Mouse (Mus musculus): ENCODE data around the gene Gjc1. TPM values are rescaled to one million over a fixed set of nuclear protein-coding genes. Genes with fewer than 3 reads are reported as not detected.

The Gjc1 gene
- polyA plus RNA-seq, 1 experiment from 2014 or later = not detected

DNA sequence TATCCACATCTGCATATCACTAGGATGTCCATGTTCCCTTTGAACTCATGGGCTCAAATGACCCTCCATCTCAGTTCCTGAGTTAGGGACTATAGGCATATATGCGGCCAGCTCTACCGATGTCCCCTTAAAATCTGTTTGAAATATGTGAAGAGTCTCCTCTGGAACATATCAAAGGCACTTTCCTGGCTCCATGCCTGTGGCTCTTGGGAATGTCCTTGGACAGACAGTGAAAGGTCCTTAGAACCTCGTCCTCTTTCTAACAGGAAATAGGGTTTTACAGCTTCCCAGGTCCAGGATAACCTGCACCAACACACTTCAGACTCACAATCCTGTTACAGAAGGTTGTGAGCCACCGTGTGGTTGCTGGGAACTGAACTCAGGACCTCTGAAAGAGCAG lies 10.8 kb upstream of the Gjc1 start:
- Histone ChIP-seq H3K27ac (no peak overlapping the region), H3K36me3 (ENCODE audit: inconsistent target) (no peaks in the 10 kb centered on the region), H3K4me3 (ENCODE audit: inconsistent target) (no peak overlapping the region), H3K79me2 (ENCODE audit: inconsistent target) (no peaks in the 10 kb centered on the region)
- WGBS (ENCODE audit: missing documents) = 76% methylated on average over 4 of the region's 4 CpGs

GRCm38 (mm10) chr11:102827097-102827496 lies 7.6 kb upstream of the Gjc1 start:
- no peak overlapping the region for H3K4me3 ChIP-seq (ENCODE audit: inconsistent target)
- 50% methylated on average over 4 of the region's 4 CpGs for WGBS (ENCODE audit: missing documents)
- no peaks in the 10 kb centered on the region for H3K36me3 ChIP-seq (ENCODE audit: inconsistent target)
- H3K27ac ChIP-seq = no peak overlapping the region
- no peaks in the 10 kb centered on the region for H3K79me2 ChIP-seq (ENCODE audit: inconsistent target)

GRCm38 (mm10) chr11:102826476-102826875 lies 7.0 kb upstream of the Gjc1 start:
- no peak overlapping the region for H3K27ac ChIP-seq
- no peaks in the 10 kb centered on the region for H3K36me3 ChIP-seq (ENCODE audit: inconsistent target)
- WGBS (ENCODE audit: missing documents) = 100% methylated on average over 2 of the region's 2 CpGs
- no peak overlapping the region for H3K4me3 ChIP-seq (ENCODE audit: inconsistent target)
- no peaks in the 10 kb centered on the region for H3K79me2 ChIP-seq (ENCODE audit: inconsistent target)

- no peak overlapping the region for H3K4me3 ChIP-seq (ENCODE audit: inconsistent target)
- H3K36me3 ChIP-seq (ENCODE audit: inconsistent target) = no peaks in the 10 kb centered on the region
- H3K79me2 ChIP-seq (ENCODE audit: inconsistent target) = no peaks in the 10 kb centered on the region
- H3K27ac ChIP-seq = no peak overlapping the region
- 46% methylated on average over 6 of the region's 6 CpGs for WGBS (ENCODE audit: missing documents)
Measured at GRCm38 (mm10) chr11:102821231-102821630, 1.7 kb upstream of the Gjc1 start.

DNA sequence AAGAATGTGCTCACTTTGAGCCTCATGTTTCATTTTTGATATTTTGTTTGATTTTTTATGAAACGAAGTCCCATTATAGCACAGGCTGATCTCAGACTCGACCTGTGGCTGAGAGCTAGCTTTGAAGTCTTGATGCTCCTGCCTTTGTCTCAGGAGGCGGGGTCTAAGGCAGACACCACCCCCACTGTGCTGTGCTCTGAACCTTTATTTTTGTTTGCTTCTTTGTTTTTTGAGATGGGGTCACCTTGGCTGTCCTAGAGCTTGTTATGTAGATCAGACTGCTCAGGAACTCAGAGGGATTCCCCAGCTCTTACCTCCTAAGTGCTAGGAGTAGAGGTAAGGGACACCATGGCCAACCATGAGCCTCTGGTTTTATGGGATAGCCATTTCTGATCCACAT lies 932 bp upstream of the Gjc1 start:
- no peaks in the 10 kb centered on the region for H3K36me3 ChIP-seq (ENCODE audit: inconsistent target)
- 41% methylated on average over 3 of the region's 3 CpGs for WGBS (ENCODE audit: missing documents)
- H3K27ac ChIP-seq = no peak overlapping the region
- H3K4me3 ChIP-seq (ENCODE audit: inconsistent target) = no peak overlapping the region
- no peaks in the 10 kb centered on the region for H3K79me2 ChIP-seq (ENCODE audit: inconsistent target)

- Histone ChIP-seq H3K4me3 (ENCODE audit: inconsistent target) (no peak overlapping the region), H3K79me2 (ENCODE audit: inconsistent target) (no peaks in the 10 kb centered on the region), H3K27ac (no peak overlapping the region), H3K36me3 (ENCODE audit: inconsistent target) (no peaks in the 10 kb centered on the region)
- WGBS (ENCODE audit: missing documents) = 6% methylated on average over 14 of the region's 14 CpGs
Measured at GRCm38 (mm10) chr11:102819783-102820385, 384 bp upstream of the Gjc1 start.

DNA sequence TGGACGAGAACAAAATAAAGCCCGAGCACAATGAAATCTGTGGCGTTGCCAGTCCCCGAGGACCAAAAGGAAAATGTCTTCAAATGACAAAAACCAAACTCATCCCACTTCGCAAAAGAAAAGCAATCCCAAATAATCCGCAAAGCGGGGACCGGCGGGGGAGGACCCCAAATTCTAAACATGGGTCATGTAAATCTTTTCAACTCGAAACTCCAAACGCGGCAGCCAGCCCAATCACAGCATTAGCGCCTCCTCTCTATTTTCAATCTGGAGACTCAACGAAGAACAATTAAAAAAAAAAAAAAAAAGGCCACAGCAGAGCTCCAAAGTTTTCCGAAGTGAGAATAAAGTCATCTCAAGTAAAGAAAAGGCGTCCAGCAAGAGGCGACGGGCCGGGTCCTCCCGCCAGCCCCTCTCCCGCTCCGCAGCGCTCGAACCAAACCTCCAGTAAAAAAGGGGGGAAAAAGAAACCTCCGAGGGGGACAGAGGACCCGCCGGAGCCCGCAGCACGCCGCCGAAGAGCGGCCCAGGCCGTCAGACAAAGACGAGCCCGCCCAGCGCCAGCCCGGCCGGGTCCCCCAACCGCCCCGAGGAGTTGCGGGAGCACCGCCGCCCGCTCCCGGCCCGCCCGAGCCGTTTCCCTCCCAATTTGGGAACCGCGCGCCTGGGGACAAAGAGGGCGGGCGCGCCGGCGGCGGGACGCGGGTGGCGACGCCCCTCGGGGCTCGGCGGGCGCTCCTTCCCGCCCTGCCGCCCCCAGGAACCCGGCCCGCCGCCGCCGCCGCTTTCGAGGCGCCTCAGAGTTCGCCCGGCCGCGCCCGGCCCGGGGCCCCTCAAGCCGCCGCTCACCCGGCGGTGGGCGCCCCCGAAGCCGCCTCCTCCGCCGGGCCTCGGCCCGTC lies 1.1 kb downstream of the Gjc1 start:
- H3K4me3 ChIP-seq (ENCODE audit: inconsistent target) = no peak overlapping the region
- no peak overlapping the region for H3K27ac ChIP-seq
- H3K36me3 ChIP-seq (ENCODE audit: inconsistent target) = no peaks in the 10 kb centered on the region
- WGBS (ENCODE audit: missing documents) = 4% methylated on average over 62 of the region's 92 CpGs
- H3K79me2 ChIP-seq (ENCODE audit: inconsistent target) = no peaks in the 10 kb centered on the region

DNA sequence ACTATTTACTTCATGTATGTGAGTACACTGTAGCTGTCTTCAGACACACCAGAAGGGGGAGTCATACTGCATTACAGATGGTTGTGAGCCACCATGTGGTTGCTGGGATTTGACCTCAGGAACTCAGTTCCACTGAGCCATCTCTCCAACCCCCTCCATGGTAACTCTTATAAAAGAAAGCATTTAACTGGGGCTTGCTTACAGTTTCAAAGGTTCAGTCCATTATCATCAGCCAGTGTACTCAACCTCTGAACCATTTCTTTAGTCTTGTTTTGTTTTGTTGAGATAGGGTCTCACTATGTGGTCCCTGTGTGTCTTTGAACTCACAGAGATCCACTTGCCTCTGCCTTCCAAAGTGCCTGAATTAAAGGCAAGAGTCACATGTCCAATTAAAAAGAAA lies 4.6 kb downstream of the Gjc1 start:
- Histone ChIP-seq H3K27ac (no peak overlapping the region), H3K36me3 (ENCODE audit: inconsistent target) (no peaks in the 10 kb centered on the region), H3K79me2 (ENCODE audit: inconsistent target) (no peaks in the 10 kb centered on the region), H3K4me3 (ENCODE audit: inconsistent target) (no peak overlapping the region)

DNA sequence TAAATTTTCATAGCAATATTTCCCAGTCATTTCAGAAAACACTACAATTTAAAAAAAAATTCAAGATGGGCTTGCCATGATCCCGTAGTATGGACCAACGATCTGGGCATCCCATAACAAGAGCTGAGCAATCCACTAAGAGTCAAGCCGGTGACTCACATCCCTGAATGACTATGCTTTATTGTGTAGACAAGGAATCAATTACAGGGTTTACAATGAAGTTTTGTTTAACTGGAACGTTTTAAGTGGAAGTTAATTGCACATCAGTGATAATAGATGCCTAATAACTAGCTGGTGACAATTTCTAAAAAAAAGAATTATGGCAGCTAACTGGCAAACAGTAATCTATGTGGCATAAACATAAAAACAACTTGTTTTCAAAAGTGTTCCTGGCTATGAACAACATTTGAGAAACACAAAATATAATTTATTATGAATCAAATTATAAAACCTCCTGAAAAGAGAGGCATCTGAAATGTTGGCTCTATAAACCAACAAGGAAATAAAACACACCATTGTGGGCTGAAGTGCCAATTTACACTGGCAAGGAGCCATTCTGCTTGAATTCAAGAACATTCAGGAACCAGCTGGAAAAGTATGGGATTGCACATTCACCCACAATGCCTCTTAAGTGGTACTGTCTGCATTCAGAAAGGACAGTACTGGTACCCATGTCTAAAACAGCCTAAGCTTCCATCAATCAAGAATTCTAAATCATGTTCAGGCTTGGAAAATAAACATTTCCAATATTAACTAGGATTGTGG lies 8.6 kb downstream of the Gjc1 start:
- WGBS (ENCODE audit: missing documents) = 75% methylated on average over 4 of the region's 4 CpGs
- H3K27ac ChIP-seq = no peak overlapping the region
- no peaks in the 10 kb centered on the region for H3K79me2 ChIP-seq (ENCODE audit: inconsistent target)
- H3K4me3 ChIP-seq (ENCODE audit: inconsistent target) = no peak overlapping the region
- no peaks in the 10 kb centered on the region for H3K36me3 ChIP-seq (ENCODE audit: inconsistent target)

GRCm38 (mm10) chr11:102808246-102808645 lies 11.3 kb downstream of the Gjc1 start:
- 14% methylated on average over 5 of the region's 5 CpGs for WGBS (ENCODE audit: missing documents)
- H3K36me3 ChIP-seq (ENCODE audit: inconsistent target) = no peaks in the 10 kb centered on the region
- H3K4me3 ChIP-seq (ENCODE audit: inconsistent target) = no peak overlapping the region
- no peak overlapping the region for H3K27ac ChIP-seq
- no peaks in the 10 kb centered on the region for H3K79me2 ChIP-seq (ENCODE audit: inconsistent target)

DNA sequence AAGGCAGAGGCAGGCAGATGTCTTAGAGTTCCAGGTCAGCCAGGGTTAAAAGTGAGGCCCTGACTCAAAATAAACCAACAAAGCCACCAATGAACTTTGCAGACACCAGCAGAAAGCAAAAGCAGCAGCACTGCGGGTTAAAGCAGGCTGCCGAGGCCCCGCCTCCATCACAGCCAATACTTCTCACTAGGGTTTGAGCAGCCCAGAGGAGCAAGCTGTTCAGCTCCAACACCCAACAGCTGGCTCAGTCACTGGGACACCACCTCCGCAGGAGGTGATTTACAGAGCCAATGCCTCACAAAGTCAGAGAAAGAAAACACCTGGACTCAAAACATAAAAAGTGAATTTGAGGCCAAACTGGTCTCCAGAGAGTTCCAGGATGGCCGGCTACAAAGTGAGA lies 16.0 kb downstream of the Gjc1 start:
- H3K36me3 ChIP-seq (ENCODE audit: inconsistent target) = no peaks in the 10 kb centered on the region
- H3K4me3 ChIP-seq (ENCODE audit: inconsistent target) = no peak overlapping the region
- 86% methylated on average over 5 of the region's 5 CpGs for WGBS (ENCODE audit: missing documents)
- H3K79me2 ChIP-seq (ENCODE audit: inconsistent target) = no peaks in the 10 kb centered on the region
- H3K27ac ChIP-seq = no peak overlapping the region

DNA sequence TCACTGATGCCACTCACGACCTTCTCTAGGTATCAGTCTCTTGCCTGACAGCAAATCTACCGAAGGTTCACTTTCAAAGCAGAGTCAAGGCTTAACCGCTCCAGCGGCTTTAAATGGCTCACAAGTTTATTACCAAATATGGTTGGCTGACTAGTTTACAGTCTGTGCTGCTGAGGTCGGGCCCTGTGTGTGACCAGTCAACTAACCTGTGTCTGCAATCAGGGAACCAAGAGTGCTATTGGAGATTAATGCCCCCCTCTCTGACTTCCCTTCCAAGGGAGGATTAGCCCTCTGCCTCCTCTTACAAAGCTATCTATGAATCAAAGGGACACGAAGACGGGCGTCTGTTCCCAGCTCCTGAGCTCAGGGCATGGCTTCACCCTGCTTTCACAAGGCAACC lies 25.3 kb downstream of the Gjc1 start:
- no peaks in the 10 kb centered on the region for H3K36me3 ChIP-seq (ENCODE audit: inconsistent target)
- H3K27ac ChIP-seq = no peak overlapping the region
- WGBS (ENCODE audit: missing documents) = 87% methylated on average over 8 of the region's 8 CpGs
- no peak overlapping the region for H3K4me3 ChIP-seq (ENCODE audit: inconsistent target)
- no peaks in the 10 kb centered on the region for H3K79me2 ChIP-seq (ENCODE audit: inconsistent target)

- no peaks in the 10 kb centered on the region for H3K79me2 ChIP-seq (ENCODE audit: inconsistent target)
- WGBS (ENCODE audit: missing documents) = 49% methylated on average over 14 of the region's 14 CpGs
Measured at GRCm38 (mm10) chr11:102791682-102792445, 27.6 kb downstream of the Gjc1 start.

GRCm38 (mm10) chr11:102787688-102788177 lies 31.8 kb downstream of the Gjc1 start:
- 83% methylated on average over 5 of the region's 5 CpGs for WGBS (ENCODE audit: missing documents)
- Histone ChIP-seq H3K36me3 (ENCODE audit: inconsistent target) (no peaks in the 10 kb centered on the region), H3K4me3 (ENCODE audit: inconsistent target) (no peak overlapping the region), H3K79me2 (ENCODE audit: inconsistent target) (no peaks in the 10 kb centered on the region), H3K27ac (no peak overlapping the region)

More at GRCm38 (mm10) chr11:102791682-102792445, 27.6 kb downstream of the Gjc1 start:
- Histone ChIP-seq H3K4me3 (ENCODE audit: inconsistent target) (no peak overlapping the region), H3K36me3 (ENCODE audit: inconsistent target) (no peaks in the 10 kb centered on the region), H3K27ac (no peak overlapping the region)

Data from macrophage (primary cell).